Mouse (Mus musculus) stomach, embryonic 14.5 days (tissue): ENCODE measurements around the gene Slc36a1. TPM values are rescaled to one million over a fixed set of nuclear protein-coding genes. Genes with fewer than 3 reads are reported as not detected.

ENCODE experiments used
- ATAC-seq: fragments of 200-750 bp; cut with Nextera tagmentation; 2 replicates; pipeline ENCODE4 v1.8.0; 2017; ENCODE audit warnings: low read depth, moderate TSS enrichment; ENCODE audit not compliant: insufficient number of reproducible peaks, insufficient read depth, low FRiP score
- H3K27ac ChIP-seq: fragments of 300-500 bp; sonication (generic); 2 replicates; pipeline ENCODE4 v1.5.1; 2014; ENCODE audit warnings: mild to moderate bottlenecking, low read length, moderate library complexity, mixed read lengths
- H3K27me3 ChIP-seq: fragments of 300-500 bp; sonication (generic); 2 replicates; pipeline ENCODE4 v1.6.1; 2014; ENCODE audit warnings: low read length, control low read depth, mixed read lengths; ENCODE audit not compliant: control insufficient read depth, insufficient read depth
- H3K36me3 ChIP-seq: fragments of 300-500 bp; sonication (generic); 2 replicates; pipeline ENCODE4 v1.6.1; 2014; ENCODE audit warnings: mild to moderate bottlenecking, control low read depth, low read length, moderate library complexity, mixed read lengths; ENCODE audit not compliant: control insufficient read depth, insufficient read depth
- H3K4me1 ChIP-seq: fragments of 300-500 bp; sonication (generic); 2 replicates; pipeline ENCODE4 v1.6.1; 2014; ENCODE audit warnings: low read length, control low read depth, mixed read lengths; ENCODE audit not compliant: control insufficient read depth, insufficient read depth
- H3K4me2 ChIP-seq: fragments of 300-500 bp; sonication (generic); replicated peaks from 2 replicates; pipeline ENCODE4 v1.6.1; 2014; ENCODE audit warnings: low read depth, low read length, control low read depth
- H3K4me3 ChIP-seq: fragments of 300-500 bp; sonication (generic); 2 replicates; pipeline ENCODE4 v1.5.1; 2014; ENCODE audit warnings: low read depth, low read length, control low read depth
- H3K9ac ChIP-seq: fragments of 300-500 bp; sonication (generic); replicated peaks from 2 replicates; pipeline ENCODE4 v1.6.1; 2014; ENCODE audit warnings: low read depth, mild to moderate bottlenecking, control low read depth, low read length, moderate library complexity, mixed read lengths
- H3K9me3 ChIP-seq: fragments of 300-500 bp; sonication (generic); 2 replicates; pipeline ENCODE4 v1.6.1; 2016; ENCODE audit warnings: low read depth, low read length, control low read depth; ENCODE audit not compliant: control insufficient read depth
- WGBS: fragments of 180-500 bp; shearing (Covaris S2); extraction: QIAGEN DNeasy Blood & Tissue Kit; methylation state at CpG from one replicate; pipeline ENCODE4 v1.1.7; 2014; 5-methylcytosine and 5-hydroxymethylcytosine counted together
- polyA plus RNA-seq: library from polyadenylated mRNA; unstranded; fragments of >200 nt; fragmentation: Nextera tagmentation; extraction: Ambion mirVana; gene quantifications from 2 replicates; pipeline ENCODE4 v1.2.1, GENCODE M21; 2014

The Slc36a1 gene
- polyA plus RNA-seq, 1 experiment from 2014 or later = 2.5 TPM

- no peaks in the 10 kb centered on the region for H3K4me1 ChIP-seq
- H3K27ac ChIP-seq = no peak overlapping the region
- H3K27me3 ChIP-seq = no peaks in the 10 kb centered on the region
- H3K36me3 ChIP-seq = no peaks in the 10 kb centered on the region
- H3K9ac ChIP-seq = no peak overlapping the region
- ATAC-seq = no peak
- no peak overlapping the region for H3K4me3 ChIP-seq
- no peak overlapping the region for H3K4me2 ChIP-seq
- WGBS = 80% methylated on average over 5 of the region's 5 CpGs
- no peaks in the 10 kb centered on the region for H3K9me3 ChIP-seq
Observed at GRCm38 (mm10) chr11:55214161-55214560, 10.0 kb downstream of the Slc36a1 start.

GRCm38 (mm10) chr11:55214978-55215377 is 10.8 kb downstream of the Slc36a1 start:
- H3K27ac ChIP-seq = no peak overlapping the region

GRCm38 (mm10) chr11:55216061-55216460 is 11.9 kb downstream of the Slc36a1 start:
- no peaks in the 10 kb centered on the region for H3K4me1 ChIP-seq
- no peaks in the 10 kb centered on the region for H3K27me3 ChIP-seq
- peaks cover 7% of the 10 kb centered on the region; the same call in 1 of the 2 replicates for H3K36me3 ChIP-seq
- no peak overlapping the region for H3K4me2 ChIP-seq
- WGBS = 64% methylated on average over 4 of the region's 4 CpGs
- no peak for ATAC-seq
- no peaks in the 10 kb centered on the region for H3K9me3 ChIP-seq
- no peak overlapping the region for H3K4me3 ChIP-seq
- H3K27ac ChIP-seq = no peak overlapping the region
- H3K9ac ChIP-seq = no peak overlapping the region

More at GRCm38 (mm10) chr11:55214978-55215377, 10.8 kb downstream of the Slc36a1 start:
- Histone ChIP-seq H3K4me3 (no peak overlapping the region), H3K4me1 (no peaks in the 10 kb centered on the region), H3K27me3 (no peaks in the 10 kb centered on the region), H3K4me2 (no peak overlapping the region), H3K9me3 (no peaks in the 10 kb centered on the region), H3K36me3 (peaks cover 6% of the 10 kb centered on the region; the same call in 1 of the 2 replicates), H3K9ac (no peak overlapping the region)
- no peak for ATAC-seq
- WGBS = 75% methylated on average over 3 of the region's 3 CpGs

GRCm38 (mm10) chr11:55216830-55217229 is 12.7 kb downstream of the Slc36a1 start:
- no peaks in the 10 kb centered on the region for H3K27me3 ChIP-seq
- peaks cover 7% of the 10 kb centered on the region; the same call in 1 of the 2 replicates for H3K36me3 ChIP-seq
- H3K4me2 ChIP-seq = no peak overlapping the region
- H3K27ac ChIP-seq = no peak overlapping the region
- WGBS = 47% methylated on average over 13 of the region's 13 CpGs
- no peak overlapping the region for H3K4me3 ChIP-seq
- no peak for ATAC-seq
- no peak overlapping the region for H3K9ac ChIP-seq
- no peaks in the 10 kb centered on the region for H3K4me1 ChIP-seq
- no peaks in the 10 kb centered on the region for H3K9me3 ChIP-seq

GRCm38 (mm10) chr11:55217418-55217817 is 13.3 kb downstream of the Slc36a1 start:
- H3K4me1 ChIP-seq = no peaks in the 10 kb centered on the region
- H3K27me3 ChIP-seq = no peaks in the 10 kb centered on the region
- H3K9ac ChIP-seq = no peak overlapping the region
- 61% methylated on average over 4 of the region's 4 CpGs for WGBS
- H3K9me3 ChIP-seq = no peaks in the 10 kb centered on the region
- no peak overlapping the region for H3K4me3 ChIP-seq
- H3K4me2 ChIP-seq = no peak overlapping the region
- no peak overlapping the region for H3K27ac ChIP-seq
- ATAC-seq = no peak
- peaks cover 7% of the 10 kb centered on the region; the same call in 1 of the 2 replicates for H3K36me3 ChIP-seq

- no peaks in the 10 kb centered on the region for H3K27me3 ChIP-seq
- peaks cover 7% of the 10 kb centered on the region; the same call in 1 of the 2 replicates for H3K36me3 ChIP-seq
- H3K27ac ChIP-seq = no peak overlapping the region
- H3K9me3 ChIP-seq = no peaks in the 10 kb centered on the region
- WGBS = 93% methylated on average over 7 of the region's 7 CpGs
- H3K4me1 ChIP-seq = no peaks in the 10 kb centered on the region
- no peak overlapping the region for H3K4me3 ChIP-seq
- H3K4me2 ChIP-seq = no peak overlapping the region
- no peak overlapping the region for H3K9ac ChIP-seq
- no peak for ATAC-seq
Observed at GRCm38 (mm10) chr11:55217880-55218279, 13.7 kb downstream of the Slc36a1 start.

- WGBS = 77% methylated on average over 3 of the region's 3 CpGs
- H3K9ac ChIP-seq = no peak overlapping the region
- H3K27me3 ChIP-seq = no peaks in the 10 kb centered on the region
- ATAC-seq = no peak
- H3K4me1 ChIP-seq = no peaks in the 10 kb centered on the region
- peaks cover 7% of the 10 kb centered on the region; the same call in 1 of the 2 replicates for H3K36me3 ChIP-seq
- H3K9me3 ChIP-seq = no peaks in the 10 kb centered on the region
- H3K27ac ChIP-seq = no peak overlapping the region
- no peak overlapping the region for H3K4me2 ChIP-seq
- H3K4me3 ChIP-seq = no peak overlapping the region
Observed at GRCm38 (mm10) chr11:55218473-55218872, 14.3 kb downstream of the Slc36a1 start.

- Histone ChIP-seq H3K27ac (no peak overlapping the region), H3K9ac (no peak overlapping the region), H3K4me2 (no peak overlapping the region), H3K4me1 (no peaks in the 10 kb centered on the region), H3K4me3 (no peak overlapping the region), H3K27me3 (no peaks in the 10 kb centered on the region), H3K9me3 (no peaks in the 10 kb centered on the region), H3K36me3 (peaks cover 11% of the 10 kb centered on the region; the same call in 1 of the 2 replicates)
- WGBS = 84% methylated on average over 7 of the region's 7 CpGs
- no peak for ATAC-seq
Observed at GRCm38 (mm10) chr11:55221306-55221705, 17.2 kb downstream of the Slc36a1 start.

GRCm38 (mm10) chr11:55231034-55231433 is 26.9 kb downstream of the Slc36a1 start:
- no peak overlapping the region for H3K4me3 ChIP-seq
- H3K4me2 ChIP-seq = no peak overlapping the region
- ATAC-seq = no peak
- H3K27ac ChIP-seq = no peak overlapping the region
- WGBS = 95% methylated on average over 6 of the region's 6 CpGs
- H3K36me3 ChIP-seq = peaks cover 3% of the 10 kb centered on the region; the same call in 1 of the 2 replicates
- no peak overlapping the region for H3K9ac ChIP-seq
- H3K27me3 ChIP-seq = no peaks in the 10 kb centered on the region
- no peaks in the 10 kb centered on the region for H3K4me1 ChIP-seq
- no peaks in the 10 kb centered on the region for H3K9me3 ChIP-seq
